In the genomic region with DNA sequence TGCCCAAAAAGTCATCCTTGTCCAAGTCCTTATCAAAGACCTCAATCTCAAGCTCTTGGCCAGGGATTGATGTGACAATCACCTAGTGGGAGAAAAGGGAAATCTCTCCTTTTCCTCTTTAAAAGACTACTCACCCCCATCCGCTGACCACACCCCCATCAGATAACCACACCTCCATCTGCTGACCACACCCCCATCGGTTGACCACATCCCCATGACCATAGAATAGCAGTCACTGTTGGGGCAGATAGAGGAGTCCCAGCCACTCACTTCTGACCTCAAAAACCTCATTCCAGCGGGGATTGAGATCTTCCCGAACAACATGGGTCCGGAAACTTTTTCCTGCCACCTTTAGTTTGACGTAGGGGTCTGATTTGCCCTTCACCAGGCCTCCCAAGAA, we compare ENCODE assay signal across 19 mouse cellular contexts. TPM values are rescaled to one million over a fixed set of nuclear protein-coding genes. Genes with fewer than 3 reads are reported as not detected.
A peak's percentile ranks its signal among the peaks of the same experiment; 100 is the strongest.
DNase-seq lines count a peak whose midpoint lies in the region; ATAC-seq lines count a peak whose summit lies in the region.
"Had no signal": no experiment of that assay in that cellular context is flagged by ENCODE, and none has a peak within 500 bp of the region (broad histone marks: within the 10 kb centered on the region; RNA-seq: fewer than 3 reads in every experiment).

No protein-coding gene starts in this region.

- 0 out of 2 replicates have a peak, but pooled peaks have one; percentile 58 for ATAC-seq in heart, embryonic 11.5 days (replicated peaks; ENCODE audit: insufficient number of reproducible peaks, low FRiP score, low TSS enrichment)
- ATAC-seq in lung, embryonic 16.5 days (ENCODE audit: low read depth): peak; percentile 44; the same call in 1 of the 2 replicates
- 0 out of 2 replicates have a peak, but pooled peaks have one; percentile 41 for ATAC-seq in erythroblast, adult 5-6 weeks (replicated peaks; ENCODE audit: low FRiP score, poor library complexity, severe bottlenecking)
- ATAC-seq in megakaryocyte progenitor cell, adult 5-6 weeks (replicated peaks; ENCODE audit: poor library complexity): peak; percentile 86
- no peak for ATAC-seq in erythroid progenitor cell, adult 5-6 weeks (replicated peaks; ENCODE audit: low FRiP score, poor library complexity, severe bottlenecking)
- ATAC-seq in midbrain, embryonic 16.5 days: no peak

- no peaks in the 10 kb centered on the region for H3K9me3 ChIP-seq in heart, embryonic 11.5 days (replicated peaks; ENCODE audit: control insufficient read depth, low read length)
- no peaks in the 10 kb centered on the region for H3K9me3 ChIP-seq in lung, embryonic 16.5 days (ENCODE audit: control insufficient read depth, low read length)
- H3K9me3 ChIP-seq in midbrain, embryonic 16.5 days (replicated peaks; ENCODE audit: control insufficient read depth, low read length, poor library complexity, severe bottlenecking): no peaks in the 10 kb centered on the region
- H3K9me3 ChIP-seq: G1E; intestine, embryonic 15.5 days; megakaryocyte, embryonic 14.5 days; neural tube, embryonic 12.5 days had no signal

- H3K4me3 ChIP-seq in heart, embryonic 11.5 days (ENCODE audit: low read depth, low read length): no peak overlapping the region
- H3K4me3 ChIP-seq in lung, embryonic 16.5 days (ENCODE audit: low read length): no peak overlapping the region
- no peak overlapping the region for H3K4me3 ChIP-seq in midbrain, embryonic 16.5 days (ENCODE audit: low read depth, low read length)
- H3K4me3 ChIP-seq: megakaryocyte, embryonic 14.5 days; neural tube, embryonic 12.5 days had no signal

- 32% methylated on average over 6 of the region's 6 CpGs for WGBS in heart, embryonic 11.5 days (ENCODE audit: insufficient replicate concordance)
- 43% methylated on average over 6 of the region's 6 CpGs for WGBS in lung, embryonic 16.5 days
- 23% methylated on average over 6 of the region's 6 CpGs for WGBS in midbrain, embryonic 16.5 days

- peaks cover 18% of the 10 kb centered on the region for H3K27me3 ChIP-seq in heart, embryonic 11.5 days (ENCODE audit: control insufficient read depth, insufficient read depth, low read length)
- no peaks in the 10 kb centered on the region; the same call in 1 of the 2 replicates for H3K27me3 ChIP-seq in lung, embryonic 16.5 days (ENCODE audit: control insufficient read depth, insufficient read depth, low read depth, low read length)
- peaks cover 8% of the 10 kb centered on the region; the same call in 1 of the 2 replicates for H3K27me3 ChIP-seq in midbrain, embryonic 16.5 days (ENCODE audit: control insufficient read depth, insufficient read depth, low read depth, low read length)
- H3K27me3 ChIP-seq: intestine, embryonic 15.5 days; megakaryocyte, embryonic 14.5 days had no signal

- no peak for DNase-seq in heart, postnatal 4 days
- DNase-seq in lung, postnatal 36 days: no peak
- DNase-seq: adrenal gland, postnatal 25 days; cerebellum, adult 9-10 months; gastrocnemius, postnatal 25 days; kidney, postnatal 14 days; layer of hippocampus, adult 9-11 months; right cerebral cortex, postnatal 4 days; thymus, adult 2 months had no signal

- H3K36me3 ChIP-seq in heart, embryonic 11.5 days (ENCODE audit: control insufficient read depth, insufficient read depth, low read length): peaks cover 4% of the 10 kb centered on the region
- H3K36me3 ChIP-seq in lung, embryonic 16.5 days (ENCODE audit: control insufficient read depth, insufficient read depth, low read length): peaks cover 14% of the 10 kb centered on the region
- peaks cover 5% of the 10 kb centered on the region; the same call in 1 of the 2 replicates for H3K36me3 ChIP-seq in midbrain, embryonic 16.5 days (ENCODE audit: control insufficient read depth, insufficient read depth, low read length)

- peak overlapping the region; percentile 47 for H3K4me2 ChIP-seq in heart, embryonic 11.5 days
- H3K4me2 ChIP-seq in lung, embryonic 16.5 days (ENCODE audit: low read depth, low read length): no peak overlapping the region
- H3K4me2 ChIP-seq in midbrain, embryonic 16.5 days (ENCODE audit: low read length): no peak overlapping the region

- H3K27ac ChIP-seq in heart, embryonic 11.5 days (ENCODE audit: low read depth, low read length): no peak overlapping the region
- H3K27ac ChIP-seq in lung, embryonic 16.5 days (ENCODE audit: low read length): no peak overlapping the region
- no peak overlapping the region for H3K27ac ChIP-seq in midbrain, embryonic 16.5 days (ENCODE audit: low read length)
- H3K27ac ChIP-seq: intestine, embryonic 15.5 days; neural tube, embryonic 12.5 days had no signal

- no peak overlapping the region for H3K9ac ChIP-seq in heart, embryonic 11.5 days (ENCODE audit: low read depth, low read length)
- H3K9ac ChIP-seq in lung, embryonic 16.5 days (ENCODE audit: low read length): no peak overlapping the region
- H3K9ac ChIP-seq in midbrain, embryonic 16.5 days (ENCODE audit: low read depth, low read length): no peak overlapping the region
- H3K9ac ChIP-seq: intestine, embryonic 15.5 days; neural tube, embryonic 12.5 days had no signal

- 0 out of 2 replicates have a peak, but pooled peaks cover 2% of the 10 kb centered on the region for H3K4me1 ChIP-seq in heart, embryonic 11.5 days (ENCODE audit: control insufficient read depth, insufficient read depth, low read length)
- H3K4me1 ChIP-seq in lung, embryonic 16.5 days (replicated peaks; ENCODE audit: control insufficient read depth, insufficient read depth, low read length): no peaks in the 10 kb centered on the region
- no peaks in the 10 kb centered on the region; the same call in 1 of the 2 replicates for H3K4me1 ChIP-seq in midbrain, embryonic 16.5 days (ENCODE audit: control insufficient read depth, insufficient read depth, low read length)
- H3K4me1 ChIP-seq: intestine, embryonic 15.5 days; neural tube, embryonic 12.5 days had no signal

RNA-seq across cellular contexts. Expression of a gene that starts 9.0 kb away (rescaled TPM):
- polyA plus RNA-seq in heart, embryonic 11.5 days (2014; fragmentation: Nextera tagmentation; extraction: Ambion mirVana): 14.5 and 18.7 TPM in 2 replicates
- 10 to 100 TPM; 28.4 to 31.3 TPM for total RNA-seq in heart, postnatal 4 days (2021)
- 32.5 and 34.4 TPM in 2 replicates for polyA plus RNA-seq in lung, embryonic 16.5 days (2015; fragmentation: Nextera tagmentation; extraction: Ambion mirVana)
- 15.2 and 16.9 TPM in 2 replicates for total RNA-seq in erythroblast, adult 5-6 weeks (2015; ENCODE audit: low replicate concordance)
- total RNA-seq in erythroblast, adult 5-6 weeks (2017; ENCODE audit: low replicate concordance): 24.8 and 27.9 TPM in 2 replicates
- 41.2 and 48.4 TPM in 2 replicates for total RNA-seq in megakaryocyte progenitor cell, adult 5-6 weeks (2015)
- total RNA-seq in megakaryocyte progenitor cell, adult 5-6 weeks (2017): 77.6 and 85.1 TPM in 2 replicates
- total RNA-seq in erythroid progenitor cell, adult 5-6 weeks (2015; ENCODE audit: low replicate concordance): 23.4 and 27.2 TPM in 2 replicates
- total RNA-seq in erythroid progenitor cell, adult 5-6 weeks (2017; ENCODE audit: low replicate concordance): 29.7 and 30.8 TPM in 2 replicates
- polyA plus RNA-seq in midbrain, embryonic 16.5 days (2015; fragmentation: Nextera tagmentation; extraction: Ambion mirVana): 8.8 and 8.9 TPM in 2 replicates

RNA-seq across cellular contexts. Expression of a gene that starts 18.2 kb away (rescaled TPM):
- polyA plus RNA-seq in heart, embryonic 11.5 days (2014; fragmentation: Nextera tagmentation; extraction: Ambion mirVana): 3.3 and 5.4 TPM in 2 replicates
- total RNA-seq in heart, postnatal 4 days (2021): 1 to 10 TPM; 3.7 TPM
- polyA plus RNA-seq in lung, embryonic 16.5 days (2015; fragmentation: Nextera tagmentation; extraction: Ambion mirVana): 3.5 and 5.1 TPM in 2 replicates
- 5.4 TPM in 1 of 2 replicates, not detected in the other for total RNA-seq in erythroblast, adult 5-6 weeks (2015; ENCODE audit: low replicate concordance)
- 0.85 TPM in 1 of 2 replicates, not detected in the other for total RNA-seq in erythroblast, adult 5-6 weeks (2017; ENCODE audit: low replicate concordance)
- total RNA-seq in megakaryocyte progenitor cell, adult 5-6 weeks (2015): 7.6 and 7.8 TPM in 2 replicates
- 0.64 and 1.7 TPM in 2 replicates for total RNA-seq in megakaryocyte progenitor cell, adult 5-6 weeks (2017)
- 4.0 TPM in 1 of 2 replicates, not detected in the other for total RNA-seq in erythroid progenitor cell, adult 5-6 weeks (2015; ENCODE audit: low replicate concordance)
- total RNA-seq in erythroid progenitor cell, adult 5-6 weeks (2017; ENCODE audit: low replicate concordance): 0.51 TPM in 1 of 2 replicates, not detected in the other
- polyA plus RNA-seq in midbrain, embryonic 16.5 days (2015; fragmentation: Nextera tagmentation; extraction: Ambion mirVana): 5.3 and 6.4 TPM in 2 replicates

RNA-seq across cellular contexts. Expression of a gene that starts 22.7 kb away (rescaled TPM):
- polyA plus RNA-seq in heart, embryonic 11.5 days (2014; fragmentation: Nextera tagmentation; extraction: Ambion mirVana): 1,242 and 1,345 TPM in 2 replicates
- 100 to 1,000 TPM; 616 to 628 TPM for total RNA-seq in heart, postnatal 4 days (2021)
- polyA plus RNA-seq in lung, embryonic 16.5 days (2015; fragmentation: Nextera tagmentation; extraction: Ambion mirVana): 1,564 and 1,684 TPM in 2 replicates
- 410 and 475 TPM in 2 replicates for total RNA-seq in erythroblast, adult 5-6 weeks (2015; ENCODE audit: low replicate concordance)
- total RNA-seq in erythroblast, adult 5-6 weeks (2017; ENCODE audit: low replicate concordance): 558 TPM in 2 replicates
- total RNA-seq in megakaryocyte progenitor cell, adult 5-6 weeks (2015): 760 and 847 TPM in 2 replicates
- total RNA-seq in megakaryocyte progenitor cell, adult 5-6 weeks (2017): 1,168 and 1,230 TPM in 2 replicates
- 353 and 444 TPM in 2 replicates for total RNA-seq in erythroid progenitor cell, adult 5-6 weeks (2015; ENCODE audit: low replicate concordance)
- total RNA-seq in erythroid progenitor cell, adult 5-6 weeks (2017; ENCODE audit: low replicate concordance): 506 and 519 TPM in 2 replicates
- polyA plus RNA-seq in midbrain, embryonic 16.5 days (2015; fragmentation: Nextera tagmentation; extraction: Ambion mirVana): 852 and 855 TPM in 2 replicates

RNA-seq across cellular contexts. Expression of a gene that starts 30.9 kb away (rescaled TPM):
- polyA plus RNA-seq in heart, embryonic 11.5 days (2014; fragmentation: Nextera tagmentation; extraction: Ambion mirVana): 7.7 and 8.0 TPM in 2 replicates
- 1 to 10 TPM; 6.9 to 8.3 TPM for total RNA-seq in heart, postnatal 4 days (2021)
- polyA plus RNA-seq in lung, embryonic 16.5 days (2015; fragmentation: Nextera tagmentation; extraction: Ambion mirVana): 10.9 and 11.9 TPM in 2 replicates
- 0.19 and 0.63 TPM in 2 replicates for total RNA-seq in erythroblast, adult 5-6 weeks (2015; ENCODE audit: low replicate concordance)
- 2.8 and 3.2 TPM in 2 replicates for total RNA-seq in erythroblast, adult 5-6 weeks (2017; ENCODE audit: low replicate concordance)
- total RNA-seq in megakaryocyte progenitor cell, adult 5-6 weeks (2015): 5.9 and 6.7 TPM in 2 replicates
- 10.2 and 13.3 TPM in 2 replicates for total RNA-seq in megakaryocyte progenitor cell, adult 5-6 weeks (2017)
- 0.72 and 2.9 TPM in 2 replicates for total RNA-seq in erythroid progenitor cell, adult 5-6 weeks (2015; ENCODE audit: low replicate concordance)
- 5.9 and 6.4 TPM in 2 replicates for total RNA-seq in erythroid progenitor cell, adult 5-6 weeks (2017; ENCODE audit: low replicate concordance)
- polyA plus RNA-seq in midbrain, embryonic 16.5 days (2015; fragmentation: Nextera tagmentation; extraction: Ambion mirVana): 17.8 and 19.7 TPM in 2 replicates

RNA-seq across cellular contexts. Expression of a gene that starts 32.4 kb away (rescaled TPM):
- polyA plus RNA-seq in heart, embryonic 11.5 days (2014; fragmentation: Nextera tagmentation; extraction: Ambion mirVana): 2,515 and 2,664 TPM in 2 replicates
- 1,000 to 10,000 TPM; 2,410 to 2,531 TPM for total RNA-seq in heart, postnatal 4 days (2021)
- polyA plus RNA-seq in lung, embryonic 16.5 days (2015; fragmentation: Nextera tagmentation; extraction: Ambion mirVana): 4,142 and 4,423 TPM in 2 replicates
- total RNA-seq in erythroblast, adult 5-6 weeks (2015; ENCODE audit: low replicate concordance): 936 and 1,095 TPM in 2 replicates
- 729 and 801 TPM in 2 replicates for total RNA-seq in erythroblast, adult 5-6 weeks (2017; ENCODE audit: low replicate concordance)
- 3,654 and 3,864 TPM in 2 replicates for total RNA-seq in megakaryocyte progenitor cell, adult 5-6 weeks (2015)
- total RNA-seq in megakaryocyte progenitor cell, adult 5-6 weeks (2017): 3,114 and 3,805 TPM in 2 replicates
- 1,611 and 1,688 TPM in 2 replicates for total RNA-seq in erythroid progenitor cell, adult 5-6 weeks (2015; ENCODE audit: low replicate concordance)
- total RNA-seq in erythroid progenitor cell, adult 5-6 weeks (2017; ENCODE audit: low replicate concordance): 704 and 1,169 TPM in 2 replicates
- 1,924 and 2,018 TPM in 2 replicates for polyA plus RNA-seq in midbrain, embryonic 16.5 days (2015; fragmentation: Nextera tagmentation; extraction: Ambion mirVana)

Comparison
In these comparisons a context has a peak if more than half of its experiments do, and no peak if none do; other contexts are left out.
1. ATAC-seq: peak in heart, embryonic 11.5 days (single experiment), lung, embryonic 16.5 days (single experiment), erythroblast, adult 5-6 weeks (single experiment) and megakaryocyte progenitor cell, adult 5-6 weeks (single experiment); none in erythroid progenitor cell, adult 5-6 weeks (single experiment) and midbrain, embryonic 16.5 days (single experiment).